Mouse (Mus musculus): ENCODE results near the gene Unc93b1. TPM values are rescaled to one million over a fixed set of nuclear protein-coding genes. Genes with fewer than 3 reads are reported as not detected.

The Unc93b1 gene
- 83.0 and 99.7 TPM in 2 replicates for total RNA-seq (2017)

GRCm38 (mm10) chr19:3935032-3935895, at the start of gene Unc93b1:
Gene Unc93b1, plus strand, starts transcription at chr19:3935186.
- ATAC-seq (replicated peaks; ENCODE audit: low read depth, poor library complexity, severe bottlenecking): peak; percentile 85

GRCm38 (mm10) chr19:3889096-3889495, 45.9 kb upstream of the Unc93b1 start:
- no peak for ATAC-seq (replicated peaks; ENCODE audit: low read depth, poor library complexity, severe bottlenecking)

- ATAC-seq (replicated peaks; ENCODE audit: low read depth, poor library complexity, severe bottlenecking): peak; percentile 62; the same call in 1 of the 2 replicates
These were observed 44.8 kb upstream of the Unc93b1 start for GRCm38 (mm10) chr19:3890181-3890580.

GRCm38 (mm10) chr19:3893545-3894116, 41.4 kb upstream of the Unc93b1 start:
- ATAC-seq (replicated peaks; ENCODE audit: low read depth, poor library complexity, severe bottlenecking): no peak

GRCm38 (mm10) chr19:3894294-3894693, 40.7 kb upstream of the Unc93b1 start:
- ATAC-seq (replicated peaks; ENCODE audit: low read depth, poor library complexity, severe bottlenecking): no peak

GRCm38 (mm10) chr19:3895171-3895631, 39.8 kb upstream of the Unc93b1 start:
- no peak for ATAC-seq (replicated peaks; ENCODE audit: low read depth, poor library complexity, severe bottlenecking)

GRCm38 (mm10) chr19:3896208-3896607, 38.8 kb upstream of the Unc93b1 start:
- ATAC-seq (replicated peaks; ENCODE audit: low read depth, poor library complexity, severe bottlenecking): no peak

- no peak for ATAC-seq (replicated peaks; ENCODE audit: low read depth, poor library complexity, severe bottlenecking)
These were observed 37.4 kb upstream of the Unc93b1 start for GRCm38 (mm10) chr19:3897557-3897956.

GRCm38 (mm10) chr19:3898952-3899351, 36.0 kb upstream of the Unc93b1 start:
- 0 out of 2 replicates have a peak, but pooled peaks have one; percentile 29 for ATAC-seq (replicated peaks; ENCODE audit: low read depth, poor library complexity, severe bottlenecking)

GRCm38 (mm10) chr19:3899618-3900017, 35.4 kb upstream of the Unc93b1 start:
- ATAC-seq (replicated peaks; ENCODE audit: low read depth, poor library complexity, severe bottlenecking): no peak

GRCm38 (mm10) chr19:3902966-3903365, 32.0 kb upstream of the Unc93b1 start:
- ATAC-seq (replicated peaks; ENCODE audit: low read depth, poor library complexity, severe bottlenecking): no peak

GRCm38 (mm10) chr19:3903648-3904362, 31.2 kb upstream of the Unc93b1 start:
- no peak for ATAC-seq (replicated peaks; ENCODE audit: low read depth, poor library complexity, severe bottlenecking)

- ATAC-seq (replicated peaks; ENCODE audit: low read depth, poor library complexity, severe bottlenecking): no peak
These were observed 30.7 kb upstream of the Unc93b1 start for GRCm38 (mm10) chr19:3904363-3904675.

- peak; percentile 70 for ATAC-seq (replicated peaks; ENCODE audit: low read depth, poor library complexity, severe bottlenecking)
These were observed 29.6 kb upstream of the Unc93b1 start for GRCm38 (mm10) chr19:3905261-3905969.

GRCm38 (mm10) chr19:3906326-3906725, 28.7 kb upstream of the Unc93b1 start:
- no peak for ATAC-seq (replicated peaks; ENCODE audit: low read depth, poor library complexity, severe bottlenecking)

GRCm38 (mm10) chr19:3906795-3907786, 27.9 kb upstream of the Unc93b1 start, which contains the start of gene Tcirg1:
Gene Tcirg1, minus strand, starts transcription at chr19:3907133.
- peak; percentile 62 for ATAC-seq (replicated peaks; ENCODE audit: low read depth, poor library complexity, severe bottlenecking)

GRCm38 (mm10) chr19:3907876-3908660, 26.9 kb upstream of the Unc93b1 start:
- no peak for ATAC-seq (replicated peaks; ENCODE audit: low read depth, poor library complexity, severe bottlenecking)

- ATAC-seq (replicated peaks; ENCODE audit: low read depth, poor library complexity, severe bottlenecking): no peak
These were observed 24.8 kb upstream of the Unc93b1 start for GRCm38 (mm10) chr19:3910206-3910605.
